Mouse (Mus musculus): Measurements from ENCODE around the gene Olfr1043. TPM values are rescaled to one million over a fixed set of nuclear protein-coding genes. Genes with fewer than 3 reads are reported as not detected.
"Not testable (repeated sequence)": the region's sequence is repeated elsewhere in the genome, so short reads cannot be mapped to it uniquely, and the experiment has no call there.

The Olfr1043 gene
- not detected in 2 replicates for polyA plus RNA-seq (2012; rRNA removed)
- not detected in 2 replicates for polyA plus RNA-seq (2014; fragmentation: Nextera tagmentation; extraction: Ambion mirVana)

DNA sequence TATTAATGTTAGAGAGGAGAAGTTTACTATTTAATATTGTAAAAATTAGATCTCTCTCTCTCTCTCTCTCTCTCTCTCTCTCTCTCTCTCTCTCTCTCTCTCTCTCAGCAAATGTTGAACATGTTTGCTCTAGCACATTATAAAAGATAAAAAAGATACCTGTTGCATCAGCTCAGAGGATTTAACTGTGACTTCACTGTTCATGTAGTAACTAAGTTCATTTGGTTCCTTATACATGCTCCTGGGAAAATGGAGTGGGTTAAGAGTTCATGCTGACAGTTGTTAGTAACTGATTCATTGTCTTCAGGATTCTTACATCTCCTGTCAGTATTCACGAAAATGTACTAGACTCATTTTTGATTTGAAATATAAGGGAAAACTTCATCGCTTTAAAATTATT is at the start of gene Olfr1043:
Gene Olfr1043, minus strand, starts transcription at position 101 of the 400 bp plus-strand sequence.
- 84% methylated on average over 2 of the region's 2 CpGs for WGBS
- Histone ChIP-seq H3K27ac (replicated peaks; ENCODE audit: low read depth, low read length) (no peak within 1 kb of the TSS), H3K9ac (ENCODE audit: low read depth, low read length, severe bottlenecking) (no peak within 1 kb of the TSS), H3K27me3 (ENCODE audit: control insufficient read depth, insufficient read depth, low read length) (no peaks in the 10 kb centered on the region), H3K4me3 (replicated peaks; ENCODE audit: low read length) (no peak within 1 kb of the TSS), H3K9me3 (ENCODE audit: control insufficient read depth, low read length) (no peaks in the 10 kb centered on the region), H3K4me2 (replicated peaks; ENCODE audit: low read depth, low read length, severe bottlenecking) (no peak within 1 kb of the TSS), H3K4me1 (ENCODE audit: control insufficient read depth, insufficient read depth, low read length) (no peaks in the 10 kb centered on the region), H3K36me3 (ENCODE audit: control insufficient read depth, insufficient read depth, low read length) (no peaks in the 10 kb centered on the region)
- no peak for TF ChIP-seq POLR2A (IDR thresholded peaks at IDR 0.05; ENCODE audit: borderline replicate concordance, extremely low read depth, insufficient read depth, insufficient read length)
- no peak for DNase-seq (ENCODE audit: low spot score)
- ATAC-seq (ENCODE audit: low FRiP score, low read depth), result no peak

GRCm38 (mm10) chr2:86202909-86203308 is 35.6 kb upstream of the Olfr1043 start, which contains the start of gene Olfr1045:
Gene Olfr1045, minus strand, starts transcription at chr2:86203009.
- no peaks in the 10 kb centered on the region for H3K9me3 ChIP-seq (ENCODE audit: control insufficient read depth, low read length)
- no peak within 1 kb of the TSS for H3K4me3 ChIP-seq (replicated peaks; ENCODE audit: low read length)
- no peaks in the 10 kb centered on the region for H3K27me3 ChIP-seq (ENCODE audit: control insufficient read depth, insufficient read depth, low read length)
- no peak within 1 kb of the TSS for H3K27ac ChIP-seq (replicated peaks; ENCODE audit: low read depth, low read length)
- no peak for TF ChIP-seq POLR2A (IDR thresholded peaks at IDR 0.05; ENCODE audit: borderline replicate concordance, extremely low read depth, insufficient read depth, insufficient read length)
- ATAC-seq (ENCODE audit: low FRiP score, low read depth), result no peak
- no peak for DNase-seq (ENCODE audit: low spot score)
- no peak within 1 kb of the TSS for H3K4me2 ChIP-seq (replicated peaks; ENCODE audit: low read depth, low read length, severe bottlenecking)
- H3K4me1 ChIP-seq (ENCODE audit: control insufficient read depth, insufficient read depth, low read length), result no peaks in the 10 kb centered on the region
- H3K36me3 ChIP-seq (ENCODE audit: control insufficient read depth, insufficient read depth, low read length), result no peaks in the 10 kb centered on the region
- H3K9ac ChIP-seq (ENCODE audit: low read depth, low read length, severe bottlenecking), result no peak within 1 kb of the TSS

GRCm38 (mm10) chr2:86195863-86196262 is 28.5 kb upstream of the Olfr1043 start:
- no peak overlapping the region for H3K9ac ChIP-seq (ENCODE audit: low read depth, low read length, severe bottlenecking)
- no peaks in the 10 kb centered on the region for H3K36me3 ChIP-seq (ENCODE audit: control insufficient read depth, insufficient read depth, low read length)
- H3K27ac ChIP-seq (replicated peaks; ENCODE audit: low read depth, low read length), result no peak overlapping the region
- no peaks in the 10 kb centered on the region for H3K9me3 ChIP-seq (ENCODE audit: control insufficient read depth, low read length)
- DNase-seq (ENCODE audit: low spot score) (no peak), ATAC-seq (ENCODE audit: low FRiP score, low read depth) (no peak)
- no peaks in the 10 kb centered on the region for H3K27me3 ChIP-seq (ENCODE audit: control insufficient read depth, insufficient read depth, low read length)
- H3K4me2 ChIP-seq (replicated peaks; ENCODE audit: low read depth, low read length, severe bottlenecking), result no peak overlapping the region
- H3K4me1 ChIP-seq (ENCODE audit: control insufficient read depth, insufficient read depth, low read length), result no peaks in the 10 kb centered on the region
- no peak overlapping the region for H3K4me3 ChIP-seq (replicated peaks; ENCODE audit: low read length)
- TF ChIP-seq POLR2A (IDR thresholded peaks at IDR 0.05; ENCODE audit: borderline replicate concordance, extremely low read depth, insufficient read depth, insufficient read length), result no peak
- 26% methylated on average over 1 of the region's 1 CpGs for WGBS

- Histone ChIP-seq H3K27ac (replicated peaks; ENCODE audit: low read depth, low read length) (no peak within 1 kb of the TSS), H3K9me3 (ENCODE audit: control insufficient read depth, low read length) (no peaks in the 10 kb centered on the region), H3K4me2 (replicated peaks; ENCODE audit: low read depth, low read length, severe bottlenecking) (no peak within 1 kb of the TSS), H3K4me3 (replicated peaks; ENCODE audit: low read length) (no peak within 1 kb of the TSS), H3K9ac (ENCODE audit: low read depth, low read length, severe bottlenecking) (no peak within 1 kb of the TSS), H3K36me3 (ENCODE audit: control insufficient read depth, insufficient read depth, low read length) (no peaks in the 10 kb centered on the region), H3K4me1 (ENCODE audit: control insufficient read depth, insufficient read depth, low read length) (no peaks in the 10 kb centered on the region), H3K27me3 (ENCODE audit: control insufficient read depth, insufficient read depth, low read length) (no peaks in the 10 kb centered on the region)
- no peak for DNase-seq (ENCODE audit: low spot score)
- ATAC-seq (ENCODE audit: low FRiP score, low read depth), result no peak
- no peak for TF ChIP-seq POLR2A (IDR thresholded peaks at IDR 0.05; ENCODE audit: borderline replicate concordance, extremely low read depth, insufficient read depth, insufficient read length)
These were observed 18.3 kb upstream of the Olfr1043 start, which contains the start of gene Olfr52 for GRCm38 (mm10) chr2:86185583-86185982. Gene Olfr52, minus strand, starts transcription at chr2:86185683.

GRCm38 (mm10) chr2:86179950-86180349 is 12.6 kb upstream of the Olfr1043 start:
- Histone ChIP-seq H3K27ac (replicated peaks; ENCODE audit: low read depth, low read length) (no peak overlapping the region), H3K27me3 (ENCODE audit: control insufficient read depth, insufficient read depth, low read length) (no peaks in the 10 kb centered on the region), H3K36me3 (ENCODE audit: control insufficient read depth, insufficient read depth, low read length) (no peaks in the 10 kb centered on the region), H3K9me3 (ENCODE audit: control insufficient read depth, low read length) (no peaks in the 10 kb centered on the region), H3K4me2 (replicated peaks; ENCODE audit: low read depth, low read length, severe bottlenecking) (no peak overlapping the region), H3K4me3 (replicated peaks; ENCODE audit: low read length) (no peak overlapping the region), H3K9ac (ENCODE audit: low read depth, low read length, severe bottlenecking) (no peak overlapping the region), H3K4me1 (ENCODE audit: control insufficient read depth, insufficient read depth, low read length) (no peaks in the 10 kb centered on the region)
- DNase-seq (ENCODE audit: low spot score), result no peak
- no peak for ATAC-seq (ENCODE audit: low FRiP score, low read depth)
- TF ChIP-seq POLR2A (IDR thresholded peaks at IDR 0.05; ENCODE audit: borderline replicate concordance, extremely low read depth, insufficient read depth, insufficient read length), result no peak
- 69% methylated on average over 3 of the region's 3 CpGs for WGBS

- Histone ChIP-seq H3K9me3 (ENCODE audit: control insufficient read depth, low read length) (no peaks in the 10 kb centered on the region), H3K27ac (replicated peaks; ENCODE audit: low read depth, low read length) (no peak within 1 kb of the TSS), H3K9ac (ENCODE audit: low read depth, low read length, severe bottlenecking) (no peak within 1 kb of the TSS), H3K27me3 (ENCODE audit: control insufficient read depth, insufficient read depth, low read length) (no peaks in the 10 kb centered on the region), H3K4me3 (replicated peaks; ENCODE audit: low read length) (no peak within 1 kb of the TSS), H3K4me2 (replicated peaks; ENCODE audit: low read depth, low read length, severe bottlenecking) (no peak within 1 kb of the TSS), H3K36me3 (ENCODE audit: control insufficient read depth, insufficient read depth, low read length) (no peaks in the 10 kb centered on the region), H3K4me1 (ENCODE audit: control insufficient read depth, insufficient read depth, low read length) (no peaks in the 10 kb centered on the region)
- no peak for TF ChIP-seq POLR2A (IDR thresholded peaks at IDR 0.05; ENCODE audit: borderline replicate concordance, extremely low read depth, insufficient read depth, insufficient read length)
- DNase-seq (ENCODE audit: low spot score), result no peak
- ATAC-seq (ENCODE audit: low FRiP score, low read depth), result no peak
These were observed 10.4 kb upstream of the Olfr1043 start, which contains the start of gene Olfr1044 for GRCm38 (mm10) chr2:86177720-86178119. Gene Olfr1044, minus strand, starts transcription at chr2:86177820.

DNA sequence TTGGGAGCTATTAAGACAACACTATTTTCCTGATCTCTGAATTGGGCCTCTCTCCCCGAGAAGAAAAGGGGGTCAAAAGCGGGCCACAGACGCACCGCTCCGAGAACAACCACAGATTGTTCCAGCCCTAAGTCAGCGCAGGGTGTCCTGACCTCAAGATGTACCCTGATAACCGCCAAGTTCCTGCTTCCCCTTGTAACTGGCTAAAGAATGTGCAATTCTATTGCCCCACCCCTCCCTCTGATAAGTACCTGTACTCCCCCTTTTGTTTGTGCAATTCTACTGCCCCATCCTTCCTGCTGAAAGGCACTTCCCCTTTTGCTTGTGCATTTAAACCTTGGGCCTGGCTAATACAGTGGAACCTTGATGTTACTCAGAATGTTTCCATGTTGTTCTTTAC is 8.1 kb upstream of the Olfr1043 start:
- WGBS, result 86% methylated on average over 7 of the region's 7 CpGs

More for the DNA sequence above, 8.1 kb upstream of the Olfr1043 start:
- H3K9ac ChIP-seq (ENCODE audit: low read depth, low read length, severe bottlenecking); H3K9me3 ChIP-seq (ENCODE audit: control insufficient read depth, low read length); H3K4me1 ChIP-seq (ENCODE audit: control insufficient read depth, insufficient read depth, low read length); H3K27me3 ChIP-seq (ENCODE audit: control insufficient read depth, insufficient read depth, low read length); H3K27ac ChIP-seq (replicated peaks; ENCODE audit: low read depth, low read length); ATAC-seq (ENCODE audit: low FRiP score, low read depth); H3K4me3 ChIP-seq (replicated peaks; ENCODE audit: low read length); H3K36me3 ChIP-seq (ENCODE audit: control insufficient read depth, insufficient read depth, low read length); H3K4me2 ChIP-seq (replicated peaks; ENCODE audit: low read depth, low read length, severe bottlenecking); DNase-seq (ENCODE audit: low spot score): not testable (repeated sequence)

Data from limb, embryonic 14.5 days (tissue).